Mouse (Mus musculus) forebrain, embryonic 15.5 days (tissue): Measurements from ENCODE around the gene Sv2b. TPM values are rescaled to one million over a fixed set of nuclear protein-coding genes. Genes with fewer than 3 reads are reported as not detected.
A peak's percentile ranks its signal among the peaks of the same experiment; 100 is the strongest.

Experiments used
- ATAC-seq: fragments of 200-750 bp; cut with Nextera tagmentation; replicated peaks from 2 replicates; pipeline ENCODE4 v1.8.0; 2017; ENCODE audit warnings: mild to moderate bottlenecking, moderate TSS enrichment, moderate library complexity
- H3K27ac ChIP-seq: fragments of 300-500 bp; sonication (generic); replicated peaks from 2 replicates; pipeline ENCODE4 v1.5.1; 2015; ENCODE audit warnings: mild to moderate bottlenecking, inconsistent platforms
- H3K27me3 ChIP-seq: fragments of 300-500 bp; sonication (generic); 2 replicates; pipeline ENCODE4 v1.6.1; 2015; ENCODE audit warnings: inconsistent platforms
- H3K36me3 ChIP-seq: fragments of 300-500 bp; sonication (generic); 2 replicates; pipeline ENCODE4 v1.6.1; 2015; ENCODE audit warnings: mild to moderate bottlenecking, inconsistent platforms
- H3K4me1 ChIP-seq: fragments of 300-500 bp; sonication (generic); 2 replicates; pipeline ENCODE4 v1.6.1; 2015; ENCODE audit warnings: inconsistent platforms
- H3K4me2 ChIP-seq: fragments of 300-500 bp; sonication (generic); replicated peaks from 2 replicates; pipeline ENCODE4 v1.6.1; 2015; ENCODE audit warnings: mild to moderate bottlenecking, inconsistent platforms
- H3K4me3 ChIP-seq: fragments of 300-500 bp; sonication (generic); 2 replicates; pipeline ENCODE4 v1.5.1; 2015; ENCODE audit warnings: mild to moderate bottlenecking, inconsistent platforms
- H3K9ac ChIP-seq: fragments of 300-500 bp; sonication (generic); replicated peaks from 2 replicates; pipeline ENCODE4 v1.6.1; 2015; ENCODE audit warnings: mild to moderate bottlenecking, inconsistent platforms
- H3K9me3 ChIP-seq: fragments of 300-500 bp; sonication (generic); 2 replicates; pipeline ENCODE4 v1.6.1; 2016; ENCODE audit warnings: inconsistent platforms
- WGBS: fragments of 180-500 bp; shearing (Covaris S2); methylation state at CpG from one replicate; pipeline ENCODE4 v1.1.7; 2015; ENCODE audit warnings: mixed read lengths; 5-methylcytosine and 5-hydroxymethylcytosine counted together
- polyA plus RNA-seq: library from polyadenylated mRNA; unstranded; fragments of >200 nt; fragmentation: Nextera tagmentation; extraction: Ambion mirVana; gene quantifications from 2 replicates; pipeline ENCODE4 v1.2.1, GENCODE M21; 2015

Gene Sv2b
- polyA plus RNA-seq, 1 experiment from 2014 or later = 10.0 TPM

GRCm38 (mm10) chr7:75118022-75118673, 190.9 kb downstream of the Sv2b start:
- 41% methylated on average over 7 of the region's 7 CpGs for WGBS
- H3K4me3 ChIP-seq = peak overlapping the region; percentile 33
- ATAC-seq = peak; percentile 95
- 0 out of 2 replicates have a peak overlapping the region, but pooled peaks have one; percentile 20 for H3K27ac ChIP-seq
- no peaks in the 10 kb centered on the region for H3K36me3 ChIP-seq
- H3K27me3 ChIP-seq = no peaks in the 10 kb centered on the region
- H3K4me1 ChIP-seq = 0 out of 2 replicates have a peak, but pooled peaks cover 4% of the 10 kb centered on the region
- no peaks in the 10 kb centered on the region for H3K9me3 ChIP-seq
- H3K4me2 ChIP-seq = peak overlapping the region; percentile 48
- H3K9ac ChIP-seq = peak overlapping the region; percentile 42; the same call in 1 of the 2 replicates

- Histone ChIP-seq H3K27ac (no peak overlapping the region), H3K27me3 (no peaks in the 10 kb centered on the region), H3K4me2 (no peak overlapping the region), H3K9ac (no peak overlapping the region), H3K9me3 (no peaks in the 10 kb centered on the region), H3K4me1 (no peaks in the 10 kb centered on the region), H3K36me3 (no peaks in the 10 kb centered on the region), H3K4me3 (no peak overlapping the region)
- 12% methylated on average over 6 of the region's 6 CpGs for WGBS
- ATAC-seq = peak; percentile 81
These were observed 198.4 kb downstream of the Sv2b start for GRCm38 (mm10) chr7:75110689-75111088.

- ATAC-seq = no peak
- Histone ChIP-seq H3K9me3 (no peaks in the 10 kb centered on the region), H3K36me3 (no peaks in the 10 kb centered on the region), H3K27ac (no peak overlapping the region), H3K4me3 (no peak overlapping the region), H3K4me1 (no peaks in the 10 kb centered on the region), H3K27me3 (no peaks in the 10 kb centered on the region), H3K9ac (no peak overlapping the region), H3K4me2 (no peak overlapping the region)
These were observed 201.6 kb downstream of the Sv2b start for GRCm38 (mm10) chr7:75107441-75107840.

- H3K9me3 ChIP-seq = no peaks in the 10 kb centered on the region
- H3K27ac ChIP-seq = no peak overlapping the region
- H3K27me3 ChIP-seq = no peaks in the 10 kb centered on the region
- H3K36me3 ChIP-seq = no peaks in the 10 kb centered on the region
- 44% methylated on average over 1 of the region's 1 CpGs for WGBS
- H3K4me1 ChIP-seq = no peaks in the 10 kb centered on the region
- H3K4me2 ChIP-seq = no peak overlapping the region
- no peak overlapping the region for H3K4me3 ChIP-seq
- no peak overlapping the region for H3K9ac ChIP-seq
- no peak for ATAC-seq
These were observed 205.2 kb downstream of the Sv2b start for GRCm38 (mm10) chr7:75103900-75104299.

- Histone ChIP-seq H3K9ac (no peak overlapping the region), H3K4me1 (no peaks in the 10 kb centered on the region), H3K9me3 (no peaks in the 10 kb centered on the region), H3K4me3 (no peak overlapping the region), H3K27me3 (no peaks in the 10 kb centered on the region), H3K36me3 (no peaks in the 10 kb centered on the region), H3K27ac (no peak overlapping the region), H3K4me2 (no peak overlapping the region)
- 78% methylated on average over 17 of the region's 17 CpGs for WGBS
- no peak for ATAC-seq
These were observed 206.3 kb downstream of the Sv2b start for GRCm38 (mm10) chr7:75102536-75103332.

GRCm38 (mm10) chr7:75085473-75085872, 223.6 kb downstream of the Sv2b start:
- H3K4me1 ChIP-seq = no peaks in the 10 kb centered on the region
- 84% methylated on average over 4 of the region's 4 CpGs for WGBS
- no peak overlapping the region for H3K27ac ChIP-seq
- H3K4me2 ChIP-seq = no peak overlapping the region
- no peak for ATAC-seq
- H3K9me3 ChIP-seq = no peaks in the 10 kb centered on the region
- H3K36me3 ChIP-seq = no peaks in the 10 kb centered on the region
- no peak overlapping the region for H3K4me3 ChIP-seq
- no peak overlapping the region for H3K9ac ChIP-seq
- H3K27me3 ChIP-seq = no peaks in the 10 kb centered on the region

GRCm38 (mm10) chr7:75080163-75080562, 228.9 kb downstream of the Sv2b start:
- H3K27ac ChIP-seq = no peak overlapping the region
- H3K4me3 ChIP-seq = no peak overlapping the region
- peaks cover 13% of the 10 kb centered on the region for H3K4me1 ChIP-seq
- no peak for ATAC-seq
- no peaks in the 10 kb centered on the region for H3K9me3 ChIP-seq
- H3K4me2 ChIP-seq = no peak overlapping the region
- no peaks in the 10 kb centered on the region for H3K27me3 ChIP-seq
- no peak overlapping the region for H3K9ac ChIP-seq
- no peaks in the 10 kb centered on the region for H3K36me3 ChIP-seq

- 21% methylated on average over 8 of the region's 8 CpGs for whole genome bisulfite sequencing
- H3K27ac ChIP-seq = peak overlapping the region; percentile 70
- ATAC-seq = peak; percentile 77
These were observed 231.4 kb downstream of the Sv2b start for GRCm38 (mm10) chr7:75077560-75078208.

More at GRCm38 (mm10) chr7:75077560-75078208, 231.4 kb downstream of the Sv2b start:
- peaks cover 13% of the 10 kb centered on the region for H3K4me1 ChIP-seq
- H3K27me3 ChIP-seq = no peaks in the 10 kb centered on the region
- H3K9ac ChIP-seq = no peak overlapping the region
- H3K4me2 ChIP-seq = no peak overlapping the region
- no peaks in the 10 kb centered on the region for H3K36me3 ChIP-seq
- no peak overlapping the region for H3K4me3 ChIP-seq
- no peaks in the 10 kb centered on the region for H3K9me3 ChIP-seq

Other genes starting within 250 kb of the Sv2b start
- 13.3 and 13.6 TPM in 2 replicates for gene Akap13, start 146.3 kb upstream of the Sv2b start, polyA plus RNA-seq